Mouse (Mus musculus): ENCODE results near the gene Mei1.

The Mei1 gene

GRCm38 (mm10) chr15:82152435-82152834 is 82.6 kb downstream of the Mei1 start:
- DNase-seq = no peak

- DNase-seq = no peak
Observed at GRCm38 (mm10) chr15:82156298-82156697, 86.5 kb downstream of the Mei1 start.

- DNase-seq = no peak
Observed at GRCm38 (mm10) chr15:82156902-82157301, 87.1 kb downstream of the Mei1 start.

GRCm38 (mm10) chr15:82158243-82159035 is 88.6 kb downstream of the Mei1 start:
- no peak for DNase-seq

GRCm38 (mm10) chr15:82159471-82159870 is 89.7 kb downstream of the Mei1 start:
- no peak for DNase-seq

- DNase-seq = no peak
Observed at GRCm38 (mm10) chr15:82160731-82161640, 91.2 kb downstream of the Mei1 start.

GRCm38 (mm10) chr15:82161965-82162600 is 92.3 kb downstream of the Mei1 start:
- no peak for DNase-seq

- DNase-seq = no peak
Observed at GRCm38 (mm10) chr15:82163356-82164060, 93.7 kb downstream of the Mei1 start.

- no peak for DNase-seq
Observed at GRCm38 (mm10) chr15:82164061-82164399, 94.2 kb downstream of the Mei1 start.

- DNase-seq = no peak
Observed at GRCm38 (mm10) chr15:82164496-82164895, 94.7 kb downstream of the Mei1 start.

GRCm38 (mm10) chr15:82165332-82166239 is 95.8 kb downstream of the Mei1 start:
- peak; percentile 83 to 88 for DNase-seq

- DNase-seq = no peak
Observed at GRCm38 (mm10) chr15:82166240-82167100, 96.7 kb downstream of the Mei1 start.

- peak in 1 of 2 experiments; percentile 27 for DNase-seq
Observed at GRCm38 (mm10) chr15:82167201-82168168, 97.7 kb downstream of the Mei1 start.

- no peak for DNase-seq
Observed at GRCm38 (mm10) chr15:82169671-82170070, 99.9 kb downstream of the Mei1 start.

GRCm38 (mm10) chr15:82170437-82171377 is 100.9 kb downstream of the Mei1 start:
- peak; percentile 52 to 62 for DNase-seq

- peak; percentile 69 to 78 for DNase-seq
Observed at GRCm38 (mm10) chr15:82172648-82173047, 102.9 kb downstream of the Mei1 start.

GRCm38 (mm10) chr15:82175091-82175490 is 105.3 kb downstream of the Mei1 start:
- no peak for DNase-seq
